7 mouse cellular contexts compared by ENCODE assay signal in genomic region chr7:96951281-96952051, GRCm38 (mm10). TPM values are rescaled to one million over a fixed set of nuclear protein-coding genes. Genes with fewer than 3 reads are reported as not detected.
DNase-seq lines count a peak whose midpoint lies in the region; ATAC-seq and TF ChIP-seq lines count a peak whose summit lies in the region.

Gene Nars2, plus strand, starts transcription at chr7:96951505.

- H3K9ac ChIP-seq in intestine, postnatal 0 days (ENCODE audit: low read depth, low read length) = peak within 1 kb of the TSS; percentile 80
- peak within 1 kb of the TSS; percentile 82 for H3K9ac ChIP-seq in midbrain, embryonic 12.5 days (replicated peaks)

- TF ChIP-seq CTCF in intestine, postnatal 0 days (IDR thresholded peaks at IDR 0.05; ENCODE audit: low read depth) = peak; percentile 68
- TF ChIP-seq CTCF in small intestine, adult 2 months (IDR thresholded peaks at IDR 0.05; ENCODE audit: extremely low read depth, insufficient read length, insufficient replicate concordance, low read depth, low read length) = peak; percentile 30; the same call in 1 of the 2 replicates

- no peaks in the 10 kb centered on the region for H3K27me3 ChIP-seq in embryonic facial prominence, embryonic 10.5 days (replicated peaks; ENCODE audit: low read depth, poor library complexity, severe bottlenecking)
- no peaks in the 10 kb centered on the region for H3K27me3 ChIP-seq in intestine, postnatal 0 days (replicated peaks; ENCODE audit: control insufficient read depth, insufficient read depth, low read length)
- H3K27me3 ChIP-seq in midbrain, embryonic 12.5 days = no peaks in the 10 kb centered on the region
- H3K27me3 ChIP-seq in small intestine, adult 2 months (ENCODE audit: control insufficient read depth, insufficient read depth, low read length) = no peaks in the 10 kb centered on the region

- H3K9me3 ChIP-seq in embryonic facial prominence, embryonic 10.5 days = no peaks in the 10 kb centered on the region
- no peaks in the 10 kb centered on the region for H3K9me3 ChIP-seq in intestine, postnatal 0 days (ENCODE audit: control insufficient read depth)
- no peaks in the 10 kb centered on the region for H3K9me3 ChIP-seq in midbrain, embryonic 12.5 days

- peak within 1 kb of the TSS; percentile 88 for H3K27ac ChIP-seq in embryonic facial prominence, embryonic 10.5 days (replicated peaks)
- peak within 1 kb of the TSS; percentile 90 for H3K27ac ChIP-seq in intestine, postnatal 0 days (ENCODE audit: low read depth, low read length)
- H3K27ac ChIP-seq in midbrain, embryonic 12.5 days (replicated peaks) = peak within 1 kb of the TSS; percentile 68
- peak within 1 kb of the TSS; percentile 85 for H3K27ac ChIP-seq in small intestine, adult 2 months (ENCODE audit: insufficient read depth, low read depth, low read length)

- intact Hi-C loops in left cerebral cortex, postnatal 4 days (cut with DNase I) = no loop called here

- WGBS in embryonic facial prominence, embryonic 10.5 days = under 1% methylated on average over 62 of the region's 62 CpGs
- WGBS in intestine, postnatal 0 days = under 1% methylated on average over 62 of the region's 62 CpGs
- WGBS in midbrain, embryonic 12.5 days = under 1% methylated on average over 62 of the region's 62 CpGs
- WGBS in small intestine, adult 2 months = under 1% methylated on average over 62 of the region's 62 CpGs

- peak within 1 kb of the TSS; percentile 91 for H3K4me2 ChIP-seq in intestine, postnatal 0 days (replicated peaks; ENCODE audit: low read depth)
- H3K4me2 ChIP-seq in midbrain, embryonic 12.5 days (replicated peaks) = peak within 1 kb of the TSS; percentile 84

- H3K4me3 ChIP-seq in embryonic facial prominence, embryonic 10.5 days = peak within 1 kb of the TSS; percentile 98
- H3K4me3 ChIP-seq in intestine, postnatal 0 days (ENCODE audit: low read depth, low read length) = peak within 1 kb of the TSS; percentile 90
- H3K4me3 ChIP-seq in midbrain, embryonic 12.5 days = peak within 1 kb of the TSS; percentile 84
- peak within 1 kb of the TSS; percentile 92 for H3K4me3 ChIP-seq in small intestine, adult 2 months (ENCODE audit: low read depth, low read length)

- peaks cover 5% of the 10 kb centered on the region for H3K36me3 ChIP-seq in embryonic facial prominence, embryonic 10.5 days (replicated peaks)
- H3K36me3 ChIP-seq in intestine, postnatal 0 days (ENCODE audit: control insufficient read depth, insufficient read depth) = no peaks in the 10 kb centered on the region
- no peaks in the 10 kb centered on the region for H3K36me3 ChIP-seq in midbrain, embryonic 12.5 days
- no peaks in the 10 kb centered on the region; the same call in 1 of the 2 replicates for H3K36me3 ChIP-seq in small intestine, adult 2 months (ENCODE audit: control insufficient read depth, insufficient read depth, low read length)

- peaks cover 22% of the 10 kb centered on the region for H3K4me1 ChIP-seq in embryonic facial prominence, embryonic 10.5 days
- H3K4me1 ChIP-seq in intestine, postnatal 0 days (replicated peaks; ENCODE audit: control insufficient read depth, insufficient read depth, low read length) = peaks cover 4% of the 10 kb centered on the region; the same call in 1 of the 2 replicates
- H3K4me1 ChIP-seq in midbrain, embryonic 12.5 days = peaks cover 9% of the 10 kb centered on the region
- H3K4me1 ChIP-seq in small intestine, adult 2 months (ENCODE audit: control insufficient read depth, insufficient read depth, insufficient read length, low read length) = peaks cover 2% of the 10 kb centered on the region; the same call in 1 of the 2 replicates

- ATAC-seq in intestine, postnatal 0 days = peak; percentile 99
- peak; percentile 99 for ATAC-seq in midbrain, embryonic 12.5 days (ENCODE audit: low FRiP score, low read depth)

- peak; percentile 84 for TF ChIP-seq POLR2A in small intestine, adult 2 months (IDR thresholded peaks at IDR 0.05; ENCODE audit: low read depth, low read length)

- DNase-seq in adrenal gland, postnatal 10 days = peak; percentile 92
- DNase-seq in embryonic facial prominence, embryonic 10.5 days (ENCODE audit: low spot score) = peak; percentile 96
- DNase-seq in gonadal fat pad, adult 2 months (ENCODE audit: low read depth) = peak; percentile 60
- peak; percentile 93 for DNase-seq in left cerebral cortex, postnatal 4 days

RNA-seq across cellular contexts. Expression of gene Nars2, which starts in this region (rescaled TPM):
- 10 to 100 TPM; 25.0 to 25.7 TPM for total RNA-seq in adrenal gland, postnatal 10 days (2021)
- polyA plus RNA-seq in embryonic facial prominence, embryonic 10.5 days (2016; fragmentation: Nextera tagmentation; extraction: Ambion mirVana) = 26.3 and 26.5 TPM in 2 replicates
- 5.3 TPM in 2 replicates for polyA plus RNA-seq in gonadal fat pad, adult 2 months (2012; rRNA removed)
- 10.7 and 11.5 TPM in 2 replicates for polyA plus RNA-seq in intestine, postnatal 0 days (2015; fragmentation: Nextera tagmentation; extraction: Ambion mirVana)
- 10 to 100 TPM; 17.6 to 19.7 TPM for total RNA-seq in left cerebral cortex, postnatal 4 days (2021)
- 23.9 and 25.6 TPM in 2 replicates for polyA plus RNA-seq in midbrain, embryonic 12.5 days (2016; fragmentation: Nextera tagmentation; extraction: Ambion mirVana)
- polyA plus RNA-seq in small intestine, adult 2 months (2012; rRNA removed) = 0.90 and 1.1 TPM in 2 replicates

Comparison
In these comparisons a context has a peak if more than half of its experiments do, and no peak if none do; other contexts are left out.
1. Peak in every context shown above with its lines: DNase-seq, ATAC-seq, H3K4me3 ChIP-seq and H3K27ac ChIP-seq.